Mouse (Mus musculus): ENCODE data around the gene Zfp280c.

Gene Zfp280c

DNA sequence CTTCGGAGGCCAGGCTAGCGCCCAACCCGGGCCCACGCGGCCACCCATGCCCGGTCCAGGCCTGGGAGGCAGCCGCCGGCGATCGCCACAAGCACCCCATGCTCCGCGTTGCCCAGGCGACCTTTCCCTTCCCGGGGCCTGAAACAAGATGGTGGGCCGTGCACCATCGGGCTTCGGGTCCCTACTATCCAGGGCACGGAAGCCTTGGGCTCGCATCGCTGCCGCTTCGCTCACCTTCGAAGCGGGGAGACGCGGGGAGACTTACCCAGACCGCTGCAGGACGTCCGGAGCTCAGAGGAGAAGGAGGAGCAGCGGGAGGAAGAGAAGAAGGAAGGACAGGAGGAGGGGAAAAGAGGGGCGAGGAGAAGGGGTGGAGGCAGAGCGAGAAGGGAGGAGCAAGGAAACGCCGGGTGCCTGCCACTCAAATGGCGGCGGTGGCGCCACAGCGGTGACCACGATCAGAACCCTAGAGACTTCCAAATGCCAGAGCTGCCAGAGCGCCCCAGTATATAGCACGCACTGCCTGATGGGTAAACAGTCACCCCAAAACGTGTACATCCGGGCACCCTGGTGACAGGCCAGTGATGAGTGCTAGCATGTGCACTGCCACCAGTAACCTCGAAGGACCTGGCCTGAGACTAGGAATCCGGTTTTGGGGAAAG lies at the start of gene Zfp280c:
TSS of gene Zfp280c (minus strand) at position 406 of the 662 bp plus-strand sequence.
- peak; percentile 65 for DNase-seq

DNA sequence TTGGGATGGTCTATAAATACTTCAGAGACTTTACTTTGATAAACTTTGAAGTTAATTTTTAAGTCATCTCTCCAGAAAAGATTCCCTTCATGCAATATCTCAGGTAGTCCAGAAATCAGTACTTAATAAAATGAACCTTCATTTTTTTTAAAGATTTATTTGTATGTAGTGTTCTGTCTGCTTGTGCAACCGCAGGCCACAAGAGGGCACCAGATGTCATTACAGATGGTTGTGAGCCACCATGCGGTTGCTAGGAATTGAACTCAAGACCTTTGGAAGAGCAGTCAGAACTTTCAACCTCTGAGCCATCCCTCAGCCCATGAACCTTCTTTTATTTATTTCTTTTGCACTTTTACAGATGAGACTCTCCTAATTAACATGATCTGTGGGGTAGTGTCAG lies 42.7 kb upstream of the Zfp280c start:
- no peak for DNase-seq

DNA sequence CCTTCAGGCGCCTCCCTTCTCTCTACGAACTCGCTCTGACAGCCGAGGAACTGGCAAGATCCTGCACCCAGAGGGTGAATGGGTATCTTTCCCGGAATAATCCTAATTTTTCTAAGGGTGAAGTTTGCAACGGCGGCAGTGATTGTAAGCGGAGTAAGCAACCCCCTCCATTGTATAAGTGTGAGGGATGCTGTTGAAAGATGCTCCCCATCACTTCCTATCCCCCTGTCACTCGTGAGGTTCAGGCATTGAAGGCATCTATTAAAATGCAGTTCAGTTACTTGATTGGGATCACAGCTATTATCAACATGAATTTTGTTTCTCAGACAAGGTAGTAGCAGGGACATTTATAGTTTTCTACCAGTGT lies 29.7 kb upstream of the Zfp280c start:
- no peak for DNase-seq

DNA sequence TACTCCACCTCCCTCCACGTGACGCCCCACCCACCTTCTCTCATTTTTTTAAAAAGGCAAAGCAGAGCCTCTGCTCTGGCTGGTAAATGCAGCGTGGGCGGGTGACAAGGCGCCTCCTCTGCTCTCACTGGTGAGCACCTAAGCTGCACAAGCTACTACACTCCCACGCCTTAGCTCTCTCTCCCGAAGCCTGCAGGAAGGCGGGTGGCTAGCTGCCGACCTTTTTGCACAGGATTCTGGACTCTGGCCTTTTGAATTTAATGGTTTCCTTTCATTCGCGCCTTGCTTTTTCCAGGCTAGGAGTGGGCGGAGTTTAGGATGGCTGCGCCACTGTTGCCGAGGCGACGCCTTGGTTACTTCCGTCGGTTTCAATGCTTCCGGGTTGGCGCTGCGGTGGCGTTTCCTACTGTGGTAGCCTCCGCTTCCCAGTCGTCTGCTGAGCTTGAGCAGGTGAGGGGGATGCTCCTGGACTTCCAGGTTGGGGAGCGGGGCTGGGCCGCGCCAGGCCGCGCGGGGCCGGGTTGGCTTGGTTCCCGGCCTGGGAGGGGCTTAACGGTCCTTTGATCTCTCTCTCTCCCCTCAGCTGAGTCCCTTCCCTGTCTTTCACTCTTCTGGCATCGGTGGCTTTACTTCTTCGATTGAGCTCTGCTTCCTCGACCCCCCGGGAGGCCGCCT lies 29.2 kb upstream of the Zfp280c start, which contains the start of gene Slc25a14:
TSS of gene Slc25a14 (plus strand) at position 35 of the 675 bp plus-strand sequence.
- DNase-seq = peak; percentile 71

- DNase-seq = no peak
These were observed 28.7 kb upstream of the Zfp280c start for GRCm38 (mm10) chrX:48623049-48623378.

- no peak for DNase-seq
These were observed 10.6 kb upstream of the Zfp280c start for GRCm38 (mm10) chrX:48604872-48605271.

DNA sequence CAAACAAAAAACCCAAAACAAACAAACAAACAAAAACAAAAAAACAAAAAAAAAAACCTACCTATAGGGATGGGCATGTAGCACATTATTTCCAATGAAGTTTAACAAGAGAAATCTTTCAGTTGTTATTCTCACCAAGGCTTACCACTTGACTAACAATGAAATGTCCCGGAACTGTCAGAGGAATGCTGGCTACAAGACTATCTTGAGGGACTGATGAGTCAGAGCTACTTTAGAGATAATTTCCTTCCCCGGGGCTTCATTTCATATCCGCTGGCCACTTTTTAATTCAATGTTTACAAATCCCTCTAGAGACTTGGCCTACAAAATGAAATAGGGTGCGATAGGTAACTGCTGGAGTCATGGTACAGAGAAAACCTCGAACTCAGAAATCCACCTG lies 2.6 kb upstream of the Zfp280c start:
- no peak for DNase-seq

- DNase-seq = no peak
These were observed 1.7 kb upstream of the Zfp280c start for GRCm38 (mm10) chrX:48596053-48596452.

- DNase-seq = peak; percentile 6
These were observed 594 bp downstream of the Zfp280c start for GRCm38 (mm10) chrX:48593721-48594098.

DNA sequence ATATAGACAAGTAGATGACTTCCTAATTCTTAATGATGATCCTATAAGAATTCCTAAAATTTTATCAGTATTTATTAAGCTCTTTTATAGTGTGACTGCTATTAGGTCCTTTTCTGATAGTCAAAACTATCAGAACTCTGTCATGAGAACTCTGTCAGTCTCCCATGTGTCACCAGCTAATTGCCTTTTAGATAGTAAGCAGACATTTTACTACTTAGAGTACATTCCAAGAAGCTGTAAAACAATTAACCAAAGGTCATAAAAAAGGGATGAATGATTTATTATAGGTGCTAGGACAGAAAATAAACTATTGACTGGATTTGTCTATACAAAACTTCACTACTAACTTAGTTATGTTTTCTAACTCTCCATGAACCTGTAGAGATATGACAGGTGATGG lies 11.0 kb downstream of the Zfp280c start:
- DNase-seq = no peak

GRCm38 (mm10) chrX:48532175-48532574 lies 62.1 kb downstream of the Zfp280c start:
- DNase-seq = peak; percentile 73

- no peak for DNase-seq
These were observed 67.9 kb downstream of the Zfp280c start for GRCm38 (mm10) chrX:48526435-48526834.

- DNase-seq = no peak
These were observed 68.4 kb downstream of the Zfp280c start for GRCm38 (mm10) chrX:48525866-48526265.

DNA sequence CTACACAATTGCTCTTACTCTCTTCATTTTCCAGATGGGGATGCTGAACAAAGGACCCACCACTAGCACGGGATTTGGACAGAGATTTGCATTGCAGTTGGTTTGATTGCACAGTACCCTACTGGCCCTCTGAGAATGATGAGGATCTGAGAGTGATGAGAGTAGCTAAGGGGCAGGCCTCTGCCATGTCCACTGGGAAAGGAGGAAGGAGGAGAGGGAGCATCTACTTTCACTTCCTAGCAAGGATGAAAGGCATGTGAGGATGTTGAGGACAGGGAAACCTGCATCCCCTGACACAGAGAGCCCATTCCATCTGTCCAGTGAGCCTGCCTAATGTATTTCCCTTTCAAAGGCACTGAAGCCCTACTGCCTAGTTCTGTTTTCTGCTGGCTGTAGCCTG lies 69.0 kb downstream of the Zfp280c start:
- no peak for DNase-seq

DNA sequence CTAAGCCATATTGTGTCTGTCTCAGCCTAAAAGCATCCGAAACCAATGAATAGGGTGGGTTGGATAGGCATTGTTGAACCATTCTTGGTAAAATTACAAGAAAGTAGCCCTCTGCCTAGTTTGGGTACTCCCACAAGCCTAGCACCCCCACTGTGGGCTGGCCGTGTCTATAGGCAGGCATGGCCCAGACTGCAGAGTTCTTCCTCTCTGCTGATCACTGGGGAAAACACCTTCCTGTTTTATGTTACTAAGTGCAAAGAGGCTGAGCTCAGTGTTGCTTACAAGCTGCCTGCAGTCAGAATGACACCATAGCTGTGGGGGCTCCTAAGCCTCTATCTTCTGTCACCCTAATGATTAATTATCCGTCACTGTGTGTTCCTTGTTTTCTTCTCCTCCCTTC lies 70.8 kb downstream of the Zfp280c start:
- DNase-seq = no peak

- DNase-seq = no peak
These were observed 72.7 kb downstream of the Zfp280c start for GRCm38 (mm10) chrX:48521651-48522050.

- no peak for DNase-seq
These were observed 74.7 kb downstream of the Zfp280c start for GRCm38 (mm10) chrX:48519549-48520085.

DNA sequence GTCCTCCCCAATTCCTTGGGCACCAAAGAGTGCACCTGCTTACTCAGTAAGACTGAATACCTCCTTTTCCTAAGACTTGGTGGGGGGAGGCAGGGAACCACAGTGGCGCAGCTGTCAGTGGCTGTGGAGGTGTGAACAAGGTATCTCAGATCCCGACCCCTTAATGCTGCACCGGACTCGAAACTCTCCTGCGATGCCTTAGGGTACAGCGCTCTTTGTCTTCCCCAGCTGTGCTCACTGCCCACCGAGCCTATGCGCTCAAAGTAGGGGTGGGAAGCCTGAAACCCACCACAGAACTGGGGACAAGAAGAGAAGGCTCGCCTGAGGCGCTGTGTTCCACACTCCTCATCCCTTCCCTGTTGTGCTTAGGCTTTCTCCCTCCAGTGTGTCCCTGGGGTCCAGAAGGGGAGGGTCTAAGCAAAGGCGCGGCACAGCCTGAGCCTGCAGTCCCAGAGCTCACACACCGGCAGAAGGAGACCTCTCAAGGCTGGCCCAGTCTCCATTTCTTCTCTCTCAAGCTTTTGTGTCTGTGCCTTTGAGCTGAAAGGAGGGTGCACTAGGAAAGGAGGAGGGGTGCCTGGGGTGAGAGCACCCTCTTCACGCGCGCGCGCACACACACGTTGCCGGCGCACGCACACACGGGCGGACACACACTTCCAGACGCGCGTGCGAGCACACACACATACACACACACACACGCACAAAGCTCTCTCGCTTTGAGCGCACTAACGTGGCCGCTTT lies 75.3 kb downstream of the Zfp280c start, which contains the start of gene Rab33a:
TSS of gene Rab33a (plus strand) at position 478 of the 741 bp plus-strand sequence.
- DNase-seq = peak; percentile 47

- DNase-seq = no peak
These were observed 76.0 kb downstream of the Zfp280c start for GRCm38 (mm10) chrX:48518211-48518807.

GRCm38 (mm10) chrX:48513824-48514223 lies 80.5 kb downstream of the Zfp280c start:
- no peak for DNase-seq

GRCm38 (mm10) chrX:48513166-48513807 lies 81.0 kb downstream of the Zfp280c start, which contains the start of gene Aifm1:
TSS of gene Aifm1 (minus strand) at chrX:48513563.
- peak; percentile 84 for DNase-seq

DNA sequence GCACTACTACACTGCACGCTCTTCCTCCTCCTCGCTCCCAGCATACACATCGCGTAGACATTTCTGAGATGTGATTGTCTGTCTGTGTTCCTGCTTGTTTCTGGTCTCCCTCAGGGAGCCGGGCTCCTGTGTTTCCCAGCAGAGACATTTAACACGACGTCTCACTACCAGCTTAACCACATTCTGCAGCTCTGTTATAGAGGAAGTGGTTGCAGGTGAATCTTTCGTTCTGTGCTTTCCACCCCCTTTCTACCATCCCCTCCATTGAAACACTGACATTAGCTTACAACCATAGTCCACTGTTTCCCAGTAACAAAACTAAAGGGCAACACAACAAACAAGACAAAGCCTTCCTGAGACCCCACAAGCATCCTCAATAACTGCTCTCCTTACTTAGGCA lies 100.5 kb downstream of the Zfp280c start:
- no peak for DNase-seq

Data from cerebellum, adult 8-10 months (tissue).